Mouse (Mus musculus) testis, adult 2 months (tissue): ENCODE measurements at regions not wholly inside any gene's neighbourhood (a gene's known extent, or its start where the extent isn't known, plus 50 kb on each side); places are given as distances from the start of the nearest gene placed in this dataset.

Experiments used
- CTCF ChIP-seq: fragments of 200-500 bp; IDR thresholded peaks from 2 replicates; pipeline ENCODE4 v1.5.1; 2012; ENCODE audit warnings: low read depth, mild to moderate bottlenecking, inconsistent platforms, low read length, moderate library complexity; ENCODE audit not compliant: control insufficient read depth, insufficient read depth, insufficient replicate concordance
- POLR2A ChIP-seq: fragments of 200-500 bp; IDR thresholded peaks from 2 replicates; pipeline ENCODE4 v1.6.1; 2012; ENCODE audit warnings: low read depth, mild to moderate bottlenecking, inconsistent platforms, low read length, moderate library complexity; ENCODE audit not compliant: control insufficient read depth

DNA sequence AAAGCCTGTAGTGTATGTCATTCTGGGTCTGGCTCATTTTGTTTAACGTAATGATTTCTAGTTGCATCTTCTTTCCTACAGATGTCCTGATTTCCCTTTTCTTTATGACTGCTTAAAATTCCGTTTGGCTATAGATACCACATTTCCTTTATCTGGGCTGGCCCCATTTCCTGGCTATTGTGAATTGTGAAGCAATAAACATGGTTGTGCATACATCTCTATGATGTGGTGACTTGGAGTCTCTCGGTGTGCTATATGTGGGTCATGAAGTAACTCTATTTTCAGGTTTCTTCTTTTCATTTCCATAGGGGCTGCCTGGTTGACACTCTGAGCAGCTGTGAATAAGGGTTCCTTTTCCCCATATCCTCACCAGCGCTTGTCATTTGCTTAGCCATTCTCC, 336.7 kb upstream of the Tbl1xr1 start:
- TF ChIP-seq POLR2A (no peak), CTCF (no peak)
